Mouse (Mus musculus): ENCODE measurements around the gene Spats2.

Spats2 gene

GRCm38 (mm10) chr15:99259167-99259729 is 133.5 kb downstream of the Spats2 start:
- no peak for DNase-seq (ENCODE audit: low read depth, low spot score)

- DNase-seq (ENCODE audit: low read depth, low spot score), result no peak
These were observed 134.1 kb downstream of the Spats2 start for GRCm38 (mm10) chr15:99259730-99260252.

GRCm38 (mm10) chr15:99262702-99263101 is 137.0 kb downstream of the Spats2 start:
- DNase-seq (ENCODE audit: low read depth, low spot score), result no peak

All from c-Kit-negative CD71-positive TER-119-positive erythroid progenitor cells, embryonic 14.5 days (primary cell).